Mouse (Mus musculus): Measurements from ENCODE around the gene Cat. TPM values are rescaled to one million over a fixed set of nuclear protein-coding genes. Genes with fewer than 3 reads are reported as not detected.
A peak's percentile ranks its signal among the peaks of the same experiment; 100 is the strongest.

Gene Cat
- polyA plus RNA-seq, 1 experiment from 2014 or later, result 92.1 TPM

DNA sequence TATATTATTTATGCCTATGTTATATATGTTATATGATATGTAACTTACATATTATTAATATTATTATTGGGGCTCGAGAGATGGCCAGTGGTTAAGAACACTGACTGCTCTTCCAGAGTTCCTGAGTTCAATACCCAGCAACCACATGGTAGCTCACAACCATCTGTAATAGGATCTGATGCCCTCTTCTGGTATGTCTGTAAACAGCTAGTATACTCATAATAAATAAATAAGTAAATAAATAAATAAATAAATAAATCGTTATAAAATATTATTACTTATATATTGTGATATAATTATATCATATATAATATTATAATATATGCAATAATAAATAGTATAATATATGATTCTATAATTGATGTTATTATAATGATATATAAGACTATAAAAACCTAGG, 8.8 kb downstream of the Cat start:
- no peak overlapping the region for H3K4me3 ChIP-seq
- 87% methylated on average over 2 of the region's 2 CpGs for WGBS
- ATAC-seq (ENCODE audit: low read depth), result no peak

DNA sequence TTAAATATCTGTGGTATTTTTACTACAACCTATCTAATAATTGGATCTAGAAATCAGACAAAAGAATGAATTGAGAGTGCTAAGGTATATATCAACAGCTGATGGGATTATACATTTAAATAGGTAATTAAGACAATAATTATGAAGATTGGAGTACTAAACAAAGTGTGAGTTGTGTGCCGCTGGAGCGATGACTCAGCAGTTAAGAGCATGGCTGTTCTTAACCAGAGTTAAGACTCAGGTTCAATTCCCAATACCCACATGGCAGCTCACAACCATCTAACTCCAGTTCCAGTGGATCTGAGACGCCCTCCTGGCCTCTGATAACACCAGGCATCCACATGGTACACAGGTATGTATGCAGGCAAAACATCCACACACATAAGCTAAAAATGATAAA, 11.6 kb downstream of the Cat start:
- Histone ChIP-seq H3K4me3 (no peak overlapping the region), H3K4me2 (no peak overlapping the region), H3K27ac (replicated peaks) (no peak overlapping the region), H3K4me1 (replicated peaks) (no peaks in the 10 kb centered on the region), H3K9ac (no peak overlapping the region), H3K36me3 (peaks cover 64% of the 10 kb centered on the region), H3K27me3 (no peaks in the 10 kb centered on the region), H3K9me3 (no peaks in the 10 kb centered on the region)
- ATAC-seq (ENCODE audit: low read depth), result no peak
- 94% methylated on average over 3 of the region's 3 CpGs for WGBS

More for the DNA sequence above, 8.8 kb downstream of the Cat start:
- peaks cover 39% of the 10 kb centered on the region for H3K36me3 ChIP-seq
- H3K4me2 ChIP-seq, result no peak overlapping the region
- H3K9ac ChIP-seq, result no peak overlapping the region
- no peaks in the 10 kb centered on the region for H3K27me3 ChIP-seq
- no peak overlapping the region for H3K27ac ChIP-seq (replicated peaks)
- H3K4me1 ChIP-seq (replicated peaks), result 0 out of 2 replicates have a peak, but pooled peaks cover under 1% of the 10 kb centered on the region
- H3K9me3 ChIP-seq, result no peaks in the 10 kb centered on the region

DNA sequence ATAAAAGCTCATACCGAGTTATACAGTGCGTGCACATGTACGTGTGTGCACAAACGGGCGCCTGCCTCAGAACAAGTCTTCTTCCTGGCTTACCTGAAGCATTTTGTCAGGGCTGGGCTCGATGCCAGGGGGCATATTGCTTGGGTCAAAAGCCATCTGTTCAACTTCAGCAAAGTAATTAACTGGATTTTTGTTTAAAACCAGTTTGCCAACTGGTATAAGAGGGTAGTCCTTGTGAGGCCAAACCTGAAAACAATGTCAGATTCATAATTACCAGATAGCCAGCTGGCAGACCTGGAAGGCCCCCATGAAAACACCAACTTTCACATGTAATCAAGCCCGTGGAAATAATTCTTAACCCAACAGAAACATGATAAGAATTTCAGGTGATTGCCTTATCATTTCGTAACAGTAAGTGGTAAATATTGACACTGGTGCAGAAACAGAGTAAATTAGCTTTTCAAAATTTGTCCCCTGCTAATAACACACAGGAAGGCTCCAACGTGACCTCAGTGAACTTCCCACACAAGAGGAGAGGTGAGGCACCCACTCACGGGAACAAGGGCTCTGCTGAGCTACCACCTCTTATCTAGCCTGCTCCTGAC, 17.9 kb downstream of the Cat start:
- 0 out of 2 replicates have a peak, but pooled peaks cover 1% of the 10 kb centered on the region for H3K4me1 ChIP-seq (replicated peaks)
- 89% methylated on average over 10 of the region's 10 CpGs for WGBS
- H3K9me3 ChIP-seq, result no peaks in the 10 kb centered on the region
- H3K27ac ChIP-seq (replicated peaks), result no peak overlapping the region
- H3K36me3 ChIP-seq, result peaks cover 81% of the 10 kb centered on the region
- H3K4me2 ChIP-seq, result no peak overlapping the region
- no peak overlapping the region for H3K9ac ChIP-seq
- no peak overlapping the region for H3K4me3 ChIP-seq
- H3K27me3 ChIP-seq, result no peaks in the 10 kb centered on the region
- ATAC-seq (ENCODE audit: low read depth), result no peak

DNA sequence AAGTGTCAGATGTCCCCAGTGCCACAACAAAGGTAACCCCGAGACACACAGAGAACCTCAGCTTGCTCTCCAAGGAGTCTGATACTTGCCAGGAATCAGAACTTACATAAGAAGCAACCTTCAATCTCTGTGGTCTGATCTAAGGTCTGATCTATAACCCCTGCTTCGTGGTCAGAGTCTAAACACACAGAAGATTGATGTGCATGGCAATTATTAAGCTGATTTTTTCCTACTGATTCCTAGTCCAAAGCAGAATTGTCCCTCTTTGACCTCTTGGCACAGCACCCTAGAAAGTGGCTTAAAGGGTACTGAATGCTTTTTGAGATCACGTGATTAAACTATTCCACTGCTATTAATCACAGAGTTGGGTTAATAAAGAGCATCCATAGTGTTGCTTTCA, 18.7 kb downstream of the Cat start:
- H3K9ac ChIP-seq, result no peak overlapping the region
- no peak overlapping the region for H3K4me3 ChIP-seq

DNA sequence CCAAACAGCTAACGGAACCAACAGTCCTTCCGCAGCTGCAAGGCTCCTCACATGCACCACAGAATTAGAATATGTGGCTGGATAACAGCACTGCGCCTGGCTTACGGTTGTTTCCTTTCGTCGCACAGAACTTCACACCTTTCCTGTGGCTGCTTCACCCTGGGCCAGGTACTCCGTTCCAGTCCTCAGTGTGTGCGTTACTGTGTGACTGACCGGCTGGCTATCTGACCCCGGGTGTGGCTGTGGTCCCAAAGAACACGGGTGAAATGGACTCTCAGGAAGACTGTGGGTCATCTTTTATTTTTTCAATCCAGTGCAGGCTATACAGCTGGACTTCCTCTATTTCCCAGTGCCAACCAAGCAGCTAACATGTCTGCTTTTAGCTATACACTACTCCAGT, 19.5 kb downstream of the Cat start:
- Histone ChIP-seq H3K9me3 (no peaks in the 10 kb centered on the region), H3K9ac (no peak overlapping the region), H3K27ac (replicated peaks) (no peak overlapping the region), H3K27me3 (no peaks in the 10 kb centered on the region), H3K4me2 (no peak overlapping the region), H3K4me1 (replicated peaks) (0 out of 2 replicates have a peak, but pooled peaks cover 4% of the 10 kb centered on the region), H3K36me3 (peaks cover 81% of the 10 kb centered on the region), H3K4me3 (no peak overlapping the region)
- no peak for ATAC-seq (ENCODE audit: low read depth)
- 96% methylated on average over 11 of the region's 11 CpGs for WGBS

More for the DNA sequence above, 18.7 kb downstream of the Cat start:
- H3K9me3 ChIP-seq, result no peaks in the 10 kb centered on the region
- H3K27me3 ChIP-seq, result no peaks in the 10 kb centered on the region
- H3K4me2 ChIP-seq, result no peak overlapping the region
- WGBS, result 94% methylated on average over 3 of the region's 3 CpGs
- no peak for ATAC-seq (ENCODE audit: low read depth)
- H3K4me1 ChIP-seq (replicated peaks), result 0 out of 2 replicates have a peak, but pooled peaks cover 4% of the 10 kb centered on the region
- H3K27ac ChIP-seq (replicated peaks), result no peak overlapping the region
- H3K36me3 ChIP-seq, result peaks cover 84% of the 10 kb centered on the region

DNA sequence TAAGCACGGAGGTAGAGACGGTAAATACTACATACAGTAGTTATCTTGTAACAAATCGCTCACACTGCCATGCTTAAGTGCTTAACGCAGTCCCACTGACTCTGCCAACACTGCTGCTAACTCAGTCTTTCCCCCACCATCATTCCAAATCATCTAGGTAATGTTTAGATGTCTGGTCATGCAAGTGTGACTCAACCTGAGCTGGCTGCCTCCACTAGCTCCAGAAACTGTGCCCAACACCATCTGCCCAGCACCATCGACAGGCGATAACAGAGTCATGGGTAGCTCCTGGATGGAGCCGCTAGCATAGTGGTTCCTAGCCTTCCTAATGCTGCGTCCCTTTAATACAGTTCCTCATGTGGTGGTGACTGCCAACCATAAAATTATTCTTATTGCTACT, 20.4 kb downstream of the Cat start:
- H3K9ac ChIP-seq, result no peak overlapping the region
- WGBS, result 98% methylated on average over 8 of the region's 8 CpGs
- H3K4me1 ChIP-seq (replicated peaks), result 0 out of 2 replicates have a peak, but pooled peaks cover 4% of the 10 kb centered on the region
- no peak overlapping the region for H3K4me3 ChIP-seq
- H3K36me3 ChIP-seq, result peaks cover 81% of the 10 kb centered on the region
- H3K27ac ChIP-seq (replicated peaks), result no peak overlapping the region
- no peak for ATAC-seq (ENCODE audit: low read depth)
- H3K27me3 ChIP-seq, result no peaks in the 10 kb centered on the region
- H3K4me2 ChIP-seq, result no peak overlapping the region
- no peaks in the 10 kb centered on the region for H3K9me3 ChIP-seq

DNA sequence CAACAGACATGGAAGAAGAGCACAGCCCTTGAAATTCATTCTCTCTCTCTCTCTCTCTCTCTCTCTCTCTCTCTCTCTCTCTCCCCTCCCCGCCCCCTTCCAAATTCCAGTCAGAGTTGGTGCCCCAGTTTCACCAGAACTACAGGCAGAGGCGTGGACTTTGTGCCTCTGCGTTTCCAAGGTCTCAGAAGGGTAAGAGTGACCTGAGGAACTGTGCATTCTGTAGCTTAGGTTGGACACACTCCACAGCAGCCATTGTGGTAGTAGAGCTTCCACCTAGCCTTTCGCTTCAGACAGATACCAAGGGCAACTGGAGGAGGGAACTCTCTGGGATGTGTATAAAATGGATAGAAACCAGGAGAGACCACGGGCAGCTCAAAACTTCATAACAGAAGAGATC, 22.2 kb downstream of the Cat start:
- Histone ChIP-seq H3K27me3 (no peaks in the 10 kb centered on the region), H3K4me1 (replicated peaks) (0 out of 2 replicates have a peak, but pooled peaks cover 4% of the 10 kb centered on the region), H3K4me2 (no peak overlapping the region), H3K4me3 (no peak overlapping the region), H3K9me3 (no peaks in the 10 kb centered on the region), H3K9ac (no peak overlapping the region), H3K36me3 (peaks cover 88% of the 10 kb centered on the region), H3K27ac (replicated peaks) (no peak overlapping the region)
- ATAC-seq (ENCODE audit: low read depth), result no peak
- WGBS, result 94% methylated on average over 5 of the region's 5 CpGs

DNA sequence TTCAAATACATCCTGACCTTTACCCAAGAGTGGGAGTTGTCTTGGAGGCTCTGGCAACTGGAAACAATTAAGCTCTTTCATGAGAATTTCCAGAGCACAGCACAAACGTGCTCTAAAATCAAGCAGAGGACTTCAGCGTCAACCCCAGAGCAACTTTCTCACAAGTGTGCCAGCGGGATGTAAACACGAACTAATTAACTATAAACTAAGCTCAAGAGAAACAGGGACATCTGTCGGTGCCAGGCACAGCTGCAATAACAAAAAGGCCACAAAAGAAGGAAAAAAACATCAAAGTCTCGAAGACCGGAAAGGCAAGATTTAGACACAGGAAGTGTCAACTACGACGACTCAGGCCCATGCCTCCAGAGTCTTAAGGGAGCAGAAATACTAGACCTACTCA, 23.2 kb downstream of the Cat start:
- Histone ChIP-seq H3K9ac (no peak overlapping the region), H3K4me3 (no peak overlapping the region), H3K4me2 (no peak overlapping the region), H3K27me3 (no peaks in the 10 kb centered on the region), H3K4me1 (replicated peaks) (0 out of 2 replicates have a peak, but pooled peaks cover 4% of the 10 kb centered on the region), H3K9me3 (no peaks in the 10 kb centered on the region), H3K36me3 (peaks cover 84% of the 10 kb centered on the region), H3K27ac (replicated peaks) (0 out of 2 replicates have a peak overlapping the region, but pooled peaks have one; percentile 34)
- WGBS, result 48% methylated on average over 9 of the region's 9 CpGs
- no peak for ATAC-seq (ENCODE audit: low read depth)

DNA sequence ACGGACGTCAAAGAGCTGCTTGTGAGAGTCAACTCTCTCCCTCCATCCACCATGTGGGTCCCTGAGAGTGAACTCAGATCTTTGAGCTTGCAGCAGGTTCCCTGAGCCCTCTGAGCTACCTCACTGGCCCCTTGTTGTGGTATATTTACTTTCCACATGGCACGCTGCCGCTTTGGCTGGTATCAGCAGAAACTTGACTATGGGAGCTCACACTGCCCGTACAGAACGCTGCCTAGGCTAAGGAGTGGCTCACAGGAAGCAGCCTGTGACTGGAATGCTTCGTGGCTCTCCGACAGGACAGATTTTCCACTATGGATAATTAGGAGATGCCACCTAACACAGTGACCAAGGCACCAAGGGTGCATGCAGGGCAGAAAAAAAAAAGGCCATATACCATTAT, 23.8 kb downstream of the Cat start:
- no peaks in the 10 kb centered on the region for H3K9me3 ChIP-seq
- H3K4me3 ChIP-seq, result no peak overlapping the region
- H3K27me3 ChIP-seq, result no peaks in the 10 kb centered on the region
- ATAC-seq (ENCODE audit: low read depth), result no peak
- peak overlapping the region; percentile 67 for H3K27ac ChIP-seq (replicated peaks)
- H3K4me2 ChIP-seq, result no peak overlapping the region
- no peak overlapping the region for H3K9ac ChIP-seq
- H3K4me1 ChIP-seq (replicated peaks), result 0 out of 2 replicates have a peak, but pooled peaks cover 4% of the 10 kb centered on the region
- H3K36me3 ChIP-seq, result peaks cover 83% of the 10 kb centered on the region
- 83% methylated on average over 8 of the region's 8 CpGs for WGBS

DNA sequence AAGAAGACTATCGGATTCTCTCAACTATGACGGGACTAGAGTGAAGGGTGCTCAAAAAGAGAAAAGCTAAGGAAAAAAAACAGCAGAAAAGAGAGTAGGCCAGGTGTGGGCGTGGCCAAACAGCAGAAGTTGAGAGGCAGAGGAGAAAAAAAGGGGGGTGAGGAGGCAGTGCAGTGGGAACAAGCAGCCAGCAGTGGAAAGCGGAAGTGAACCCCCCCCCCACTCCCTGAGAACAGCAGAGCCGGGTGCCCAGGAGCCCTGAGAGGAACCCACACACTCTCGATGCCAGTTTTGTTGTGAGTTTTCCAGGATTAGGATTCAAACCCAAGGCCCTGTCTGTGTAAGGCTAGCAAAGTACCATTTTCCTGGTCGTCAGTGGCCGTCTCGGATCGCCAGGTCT, 25.9 kb downstream of the Cat start:
- H3K4me2 ChIP-seq, result no peak overlapping the region
- H3K27ac ChIP-seq (replicated peaks), result no peak overlapping the region
- H3K4me3 ChIP-seq, result no peak overlapping the region
- H3K9ac ChIP-seq, result no peak overlapping the region
- H3K4me1 ChIP-seq (replicated peaks), result 0 out of 2 replicates have a peak, but pooled peaks cover 4% of the 10 kb centered on the region
- no peaks in the 10 kb centered on the region for H3K9me3 ChIP-seq
- no peak for ATAC-seq (ENCODE audit: low read depth)
- WGBS, result 90% methylated on average over 10 of the region's 10 CpGs
- peaks cover 85% of the 10 kb centered on the region for H3K36me3 ChIP-seq
- no peaks in the 10 kb centered on the region for H3K27me3 ChIP-seq

DNA sequence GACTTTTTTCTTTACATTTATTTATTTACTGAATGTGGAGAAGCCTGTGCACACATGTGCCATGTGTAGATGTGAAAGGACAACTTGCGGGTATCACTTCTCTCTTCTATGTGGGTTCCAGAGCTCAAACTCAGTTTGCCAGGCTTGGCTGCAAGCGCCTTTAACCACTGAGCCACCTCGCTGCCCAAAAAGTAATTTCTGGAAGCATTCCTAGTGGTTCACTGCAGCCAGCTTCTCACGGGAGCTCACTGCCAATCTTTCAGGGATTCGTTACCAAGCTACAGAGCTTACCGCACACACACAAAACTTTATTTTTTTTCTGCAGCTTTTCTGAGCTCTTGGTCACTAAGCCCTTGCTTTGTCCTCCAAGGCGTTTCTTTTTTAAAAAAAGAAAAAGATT, 27.3 kb downstream of the Cat start:
- Histone ChIP-seq H3K9me3 (no peaks in the 10 kb centered on the region), H3K4me3 (no peak overlapping the region), H3K27me3 (no peaks in the 10 kb centered on the region), H3K9ac (no peak overlapping the region), H3K27ac (replicated peaks) (no peak overlapping the region), H3K4me1 (replicated peaks) (0 out of 2 replicates have a peak, but pooled peaks cover 4% of the 10 kb centered on the region), H3K36me3 (peaks cover 86% of the 10 kb centered on the region), H3K4me2 (no peak overlapping the region)
- no peak for ATAC-seq (ENCODE audit: low read depth)
- 94% methylated on average over 7 of the region's 7 CpGs for WGBS

DNA sequence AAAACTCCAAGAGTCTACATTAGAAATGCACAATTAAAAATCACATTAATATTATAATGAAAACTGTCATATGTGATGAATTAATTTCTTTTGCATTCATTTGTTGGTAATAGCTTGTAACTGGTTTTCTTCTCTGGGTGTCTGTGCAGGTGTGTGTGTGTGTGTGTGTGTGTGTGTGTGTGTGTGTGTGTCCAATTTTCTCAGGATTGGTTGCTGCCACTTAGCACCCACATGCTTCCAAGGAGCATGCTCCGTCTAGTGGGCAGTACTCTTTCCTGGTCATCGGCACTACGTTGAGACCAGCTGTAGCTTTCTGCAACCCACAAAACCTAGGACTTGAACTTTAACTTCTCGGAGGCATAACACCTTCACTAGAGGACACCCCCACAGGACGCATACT, 27.9 kb downstream of the Cat start:
- Histone ChIP-seq H3K9me3 (no peaks in the 10 kb centered on the region), H3K36me3 (peaks cover 83% of the 10 kb centered on the region), H3K27me3 (no peaks in the 10 kb centered on the region), H3K4me3 (no peak overlapping the region), H3K27ac (replicated peaks) (no peak overlapping the region), H3K4me2 (no peak overlapping the region), H3K4me1 (replicated peaks) (0 out of 2 replicates have a peak, but pooled peaks cover 2% of the 10 kb centered on the region), H3K9ac (no peak overlapping the region)
- WGBS, result 90% methylated on average over 5 of the region's 5 CpGs
- peak; percentile 60; the same call in 1 of the 2 replicates for ATAC-seq (ENCODE audit: low read depth)

DNA sequence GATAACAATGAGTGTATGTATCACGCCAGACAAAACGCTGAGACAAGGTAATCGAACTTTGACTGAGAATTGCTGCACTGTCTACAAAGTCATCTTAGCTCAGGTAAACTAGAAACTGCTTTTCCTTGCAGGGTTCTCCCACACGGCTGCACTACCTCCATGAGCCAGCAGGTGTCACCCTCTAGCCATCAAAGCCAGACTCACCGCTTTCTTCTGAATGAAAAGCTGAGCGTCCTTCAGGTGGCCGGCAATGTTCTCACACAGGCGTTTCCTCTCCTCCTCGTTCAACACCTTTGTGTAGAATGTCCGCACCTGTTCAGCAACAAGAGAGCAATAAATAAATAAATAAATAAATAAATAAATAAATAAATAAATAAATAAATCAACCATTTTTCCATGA, 28.3 kb downstream of the Cat start:
- Histone ChIP-seq H3K27me3 (no peaks in the 10 kb centered on the region), H3K27ac (replicated peaks) (no peak overlapping the region), H3K4me1 (replicated peaks) (no peaks in the 10 kb centered on the region), H3K9ac (no peak overlapping the region), H3K4me2 (no peak overlapping the region), H3K4me3 (no peak overlapping the region), H3K36me3 (peaks cover 80% of the 10 kb centered on the region), H3K9me3 (no peaks in the 10 kb centered on the region)
- ATAC-seq (ENCODE audit: low read depth), result peak; percentile 45; the same call in 1 of the 2 replicates
- 22% methylated on average over 10 of the region's 10 CpGs for WGBS
